Mouse (Mus musculus) liver, adult 2 months (tissue): ENCODE measurements around the gene Gsta1.
"Not testable (repeated sequence)": the region's sequence is repeated elsewhere in the genome, so short reads cannot be mapped to it uniquely, and the experiment has no call there.

ENCODE experiments used
- CTCF ChIP-seq: fragments of 200-500 bp; IDR thresholded peaks from 2 replicates; pipeline ENCODE4 v1.5.1; 2011; ENCODE audit warnings: low read depth, low read length, control low read depth
- POLR2A ChIP-seq: fragments of 200-500 bp; IDR thresholded peaks from 2 replicates; pipeline ENCODE4 v1.6.1; 2011; ENCODE audit warnings: low read length, control low read depth; ENCODE audit not compliant: insufficient read depth; ENCODE audit errors: extremely low read depth

DNA sequence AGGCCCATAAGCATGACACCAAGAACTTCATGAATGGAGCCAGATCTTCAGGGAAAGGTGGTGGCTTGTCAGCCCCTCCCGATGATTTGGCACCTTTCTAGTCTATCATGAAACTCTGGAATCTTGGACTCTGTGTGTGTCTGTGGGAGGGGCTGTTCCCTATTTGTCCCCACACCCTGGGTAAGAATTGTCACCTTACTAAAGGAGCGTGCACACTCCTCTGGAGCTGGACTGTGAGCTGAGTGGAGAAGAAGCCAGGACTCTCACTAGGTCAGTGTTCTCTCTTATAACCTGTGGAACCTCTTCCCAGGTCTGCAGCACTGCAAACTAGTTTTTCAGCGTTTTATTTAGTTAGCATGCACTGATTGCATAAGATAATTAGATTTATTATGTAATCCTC lies at the start of gene Gsta1:
- not testable (repeated sequence) for TF ChIP-seq POLR2A, CTCF
